Mouse (Mus musculus) lung, embryonic 14.5 days (tissue): Measurements from ENCODE around the gene Sox6. TPM values are rescaled to one million over a fixed set of nuclear protein-coding genes. Genes with fewer than 3 reads are reported as not detected.

Source experiments
- ATAC-seq: fragments of 200-750 bp; cut with Nextera tagmentation; 2 replicates; pipeline ENCODE4 v1.8.0; 2017; ENCODE audit warnings: mild to moderate bottlenecking, moderate TSS enrichment, moderate library complexity; ENCODE audit not compliant: insufficient read depth
- DNase-seq: peaks from one replicate; pipeline ENCODE4 v3.0.0-alpha.2; 2015
- H3K27ac ChIP-seq: fragments of 300-500 bp; sonication (generic); 2 replicates; pipeline ENCODE4 v1.5.1; 2014; ENCODE audit warnings: low read depth, mild to moderate bottlenecking, moderate library complexity
- H3K27me3 ChIP-seq: fragments of 300-500 bp; sonication (generic); 2 replicates; pipeline ENCODE4 v1.6.1; 2014; ENCODE audit warnings: low read length, control low read depth; ENCODE audit not compliant: insufficient read depth
- H3K36me3 ChIP-seq: fragments of 300-500 bp; sonication (generic); 2 replicates; pipeline ENCODE4 v1.6.1; 2014; ENCODE audit warnings: control low read depth; ENCODE audit not compliant: insufficient read depth
- H3K4me1 ChIP-seq: fragments of 300-500 bp; sonication (generic); 2 replicates; pipeline ENCODE4 v1.6.1; 2014; ENCODE audit warnings: antibody characterized with exemption, control low read depth; ENCODE audit not compliant: insufficient read depth
- H3K4me2 ChIP-seq: fragments of 300-500 bp; sonication (generic); 2 replicates; pipeline ENCODE4 v1.6.1; 2014; ENCODE audit warnings: mild to moderate bottlenecking
- H3K4me3 ChIP-seq: fragments of 300-500 bp; sonication (generic); 2 replicates; pipeline ENCODE4 v1.5.1; 2014; ENCODE audit warnings: low read depth, low read length
- H3K9ac ChIP-seq: fragments of 300-500 bp; sonication (generic); 2 replicates; pipeline ENCODE4 v1.6.1; 2014
- H3K9me3 ChIP-seq: fragments of 300-500 bp; sonication (generic); 2 replicates; pipeline ENCODE4 v1.6.1; 2016; ENCODE audit warnings: low read depth, low read length, control low read depth
- CTCF ChIP-seq: IDR thresholded peaks from 2 replicates; pipeline ENCODE4 v1.5.1; 2016; ENCODE audit warnings: antibody characterized with exemption, low read depth
- WGBS: fragments of 180-500 bp; shearing (Covaris S2); extraction: QIAGEN DNeasy Blood & Tissue Kit; methylation state at CpG from one replicate; pipeline ENCODE4 v1.1.7; 2014; 5-methylcytosine and 5-hydroxymethylcytosine counted together
- polyA plus RNA-seq: library from polyadenylated mRNA; unstranded; fragments of >200 nt; fragmentation: Nextera tagmentation; extraction: Ambion mirVana; gene quantifications from 2 replicates; pipeline ENCODE4 v1.2.1, GENCODE M21; 2014

Sox6 gene
- polyA plus RNA-seq, 1 experiment from 2014 or later, result 22.0 TPM

DNA sequence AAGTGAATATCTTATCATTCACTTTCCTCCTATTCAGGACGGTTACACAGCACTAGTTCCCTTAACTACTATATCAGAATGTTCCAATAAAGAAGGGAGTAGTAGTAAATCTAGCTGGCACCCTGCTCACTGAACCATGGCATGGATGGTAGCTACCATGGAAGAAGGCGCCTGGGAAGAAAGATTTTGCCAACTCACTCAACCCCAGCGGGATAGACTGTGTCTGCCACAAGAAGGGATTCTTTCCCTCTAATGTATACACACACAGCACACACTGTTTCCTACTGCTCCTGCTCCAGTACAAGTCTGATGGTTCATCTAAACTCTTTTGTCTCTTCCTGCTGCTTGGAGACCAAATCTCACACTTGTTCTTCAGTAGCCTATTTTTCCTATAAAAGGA, 147.1 kb downstream of the Sox6 start:
- no peaks in the 10 kb centered on the region for H3K9me3 ChIP-seq
- no peak overlapping the region for H3K27ac ChIP-seq
- no peak for ATAC-seq
- H3K4me1 ChIP-seq, result no peaks in the 10 kb centered on the region
- no peak overlapping the region for H3K4me3 ChIP-seq
- H3K4me2 ChIP-seq, result no peak overlapping the region
- H3K9ac ChIP-seq, result no peak overlapping the region
- no peaks in the 10 kb centered on the region for H3K36me3 ChIP-seq
- 79% methylated on average over 3 of the region's 3 CpGs for WGBS
- H3K27me3 ChIP-seq, result no peaks in the 10 kb centered on the region
- no peak for TF ChIP-seq CTCF
- no peak for DNase-seq

DNA sequence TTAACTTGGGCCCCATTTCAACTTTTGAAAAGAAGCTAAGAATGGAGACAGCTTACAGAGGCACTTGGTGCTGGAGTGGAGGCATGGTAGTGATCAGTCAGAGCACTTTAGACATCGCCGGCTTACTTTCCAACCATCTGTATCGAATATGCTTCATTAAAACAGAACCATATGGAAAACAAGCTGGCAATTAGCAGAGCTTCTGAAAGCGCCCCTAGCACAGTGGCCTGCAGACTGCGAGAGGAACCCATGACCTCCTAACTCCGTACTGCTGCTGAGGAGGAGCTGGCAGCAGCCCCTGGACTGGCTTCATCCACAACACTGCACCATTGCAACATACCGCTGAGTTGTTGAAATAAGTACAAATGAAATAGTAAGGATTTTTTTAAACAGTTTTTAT, 148.7 kb downstream of the Sox6 start:
- no peaks in the 10 kb centered on the region for H3K9me3 ChIP-seq
- H3K4me1 ChIP-seq, result no peaks in the 10 kb centered on the region
- H3K36me3 ChIP-seq, result no peaks in the 10 kb centered on the region
- H3K4me2 ChIP-seq, result no peak overlapping the region
- DNase-seq (no peak), ATAC-seq (no peak)
- 81% methylated on average over 7 of the region's 7 CpGs for WGBS
- no peaks in the 10 kb centered on the region for H3K27me3 ChIP-seq
- no peak overlapping the region for H3K9ac ChIP-seq
- H3K4me3 ChIP-seq, result no peak overlapping the region
- no peak for TF ChIP-seq CTCF
- no peak overlapping the region for H3K27ac ChIP-seq

DNA sequence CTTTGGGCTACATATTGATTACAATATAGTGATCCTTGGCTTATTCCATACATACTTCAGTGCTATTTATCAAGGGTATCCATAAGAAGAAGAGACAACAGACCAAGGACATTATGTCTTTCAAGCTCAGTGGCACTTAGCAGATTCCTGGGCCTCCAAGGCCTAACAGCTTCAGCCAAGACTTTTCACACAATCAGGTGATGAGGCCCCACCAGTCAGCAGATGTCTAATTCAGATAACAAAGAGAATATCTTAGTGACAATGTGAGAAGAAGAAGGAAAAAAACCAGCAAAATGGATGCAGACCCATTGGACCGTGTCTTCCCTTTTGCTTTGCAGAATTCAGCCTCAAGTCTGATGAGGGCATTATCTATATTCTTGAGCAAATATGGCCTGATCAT, 150.0 kb downstream of the Sox6 start:
- Histone ChIP-seq H3K9me3 (no peaks in the 10 kb centered on the region), H3K27ac (no peak overlapping the region), H3K9ac (no peak overlapping the region), H3K4me1 (no peaks in the 10 kb centered on the region), H3K4me3 (no peak overlapping the region), H3K36me3 (no peaks in the 10 kb centered on the region), H3K4me2 (no peak overlapping the region), H3K27me3 (no peaks in the 10 kb centered on the region)
- TF ChIP-seq CTCF, result no peak
- ATAC-seq (no peak), DNase-seq (no peak)
- 97% methylated on average over 1 of the region's 1 CpGs for WGBS

DNA sequence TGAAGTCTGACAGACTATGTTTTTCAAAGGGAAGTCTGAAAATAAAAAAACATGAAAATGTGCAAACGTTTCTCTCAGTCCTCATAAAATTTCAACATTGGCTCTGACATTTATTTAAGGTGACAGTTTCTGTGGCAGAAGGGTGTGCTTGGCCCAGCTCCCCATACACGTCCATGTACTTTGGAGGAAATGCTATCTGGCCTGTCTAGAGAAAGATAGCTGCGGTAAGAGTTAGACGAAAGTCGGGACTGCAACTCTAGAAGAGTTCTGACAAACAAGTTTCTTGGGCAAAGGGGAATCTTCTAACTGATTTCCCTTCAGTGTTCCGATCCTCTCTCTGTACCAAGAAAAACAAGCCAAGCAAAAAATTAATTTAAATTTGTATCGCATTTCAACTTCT, 150.5 kb downstream of the Sox6 start:
- DNase-seq, result no peak

DNA sequence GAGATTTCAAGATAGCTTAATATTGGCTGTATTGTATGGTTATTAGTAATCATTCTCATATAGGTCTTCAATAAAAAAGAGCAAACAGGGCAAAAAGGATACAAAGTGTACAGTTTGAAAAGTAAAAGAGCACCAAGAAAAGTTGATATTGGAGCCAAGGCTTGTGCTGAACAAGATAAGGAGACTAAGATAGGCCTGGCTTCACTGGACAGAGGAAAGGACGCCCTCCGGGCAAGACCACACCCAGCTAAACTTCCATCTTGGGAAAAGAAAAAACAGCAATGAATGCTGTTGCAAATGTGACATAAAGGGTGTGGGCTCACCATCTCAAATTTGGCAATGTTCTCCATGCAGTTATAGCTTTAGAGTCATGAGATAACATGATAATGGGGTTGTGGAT, 165.7 kb downstream of the Sox6 start:
- no peak for TF ChIP-seq CTCF
- Histone ChIP-seq H3K9ac (no peak overlapping the region), H3K27me3 (no peaks in the 10 kb centered on the region), H3K4me2 (no peak overlapping the region), H3K36me3 (no peaks in the 10 kb centered on the region), H3K27ac (no peak overlapping the region), H3K4me3 (no peak overlapping the region), H3K4me1 (no peaks in the 10 kb centered on the region), H3K9me3 (no peaks in the 10 kb centered on the region)
- ATAC-seq (no peak), DNase-seq (no peak)
- 80% methylated on average over 2 of the region's 2 CpGs for WGBS

More for the DNA sequence above, 150.5 kb downstream of the Sox6 start:
- WGBS, result 73% methylated on average over 7 of the region's 7 CpGs
- TF ChIP-seq CTCF, result no peak
- no peak overlapping the region for H3K4me2 ChIP-seq
- no peak for ATAC-seq
- H3K9me3 ChIP-seq, result no peaks in the 10 kb centered on the region
- H3K4me1 ChIP-seq, result no peaks in the 10 kb centered on the region
- no peak overlapping the region for H3K4me3 ChIP-seq
- H3K27ac ChIP-seq, result no peak overlapping the region
- H3K27me3 ChIP-seq, result no peaks in the 10 kb centered on the region
- H3K9ac ChIP-seq, result no peak overlapping the region
- H3K36me3 ChIP-seq, result no peaks in the 10 kb centered on the region

DNA sequence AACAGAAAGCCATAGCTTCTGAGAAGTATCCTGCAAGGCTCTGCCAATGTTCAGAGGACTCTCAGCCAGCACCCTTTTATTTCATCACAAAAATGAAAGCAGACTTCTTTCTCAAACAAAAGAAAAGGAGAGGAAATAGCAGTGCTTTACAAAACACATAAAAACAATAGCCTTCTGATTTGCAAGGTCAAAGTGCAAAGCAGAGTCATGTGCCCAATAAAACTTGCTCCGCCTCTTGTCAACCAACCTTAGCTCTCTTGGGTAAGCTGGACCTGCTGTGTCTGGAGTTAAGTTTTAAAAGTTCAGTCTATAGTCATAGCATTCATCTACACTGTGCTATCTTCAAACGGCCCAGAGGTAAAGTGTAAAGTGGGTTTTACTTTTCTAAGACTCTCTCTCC, 170.1 kb downstream of the Sox6 start:
- Histone ChIP-seq H3K27ac (peak overlapping the region; percentile 46; the same call in 1 of the 2 replicates), H3K4me2 (no peak overlapping the region), H3K27me3 (no peaks in the 10 kb centered on the region), H3K4me3 (no peak overlapping the region), H3K36me3 (no peaks in the 10 kb centered on the region), H3K4me1 (peaks cover 10% of the 10 kb centered on the region; the same call in 1 of the 2 replicates), H3K9me3 (no peaks in the 10 kb centered on the region), H3K9ac (no peak overlapping the region)
- TF ChIP-seq CTCF, result no peak
- DNase-seq (no peak), ATAC-seq (no peak)
- WGBS, result 79% methylated on average over 2 of the region's 2 CpGs

DNA sequence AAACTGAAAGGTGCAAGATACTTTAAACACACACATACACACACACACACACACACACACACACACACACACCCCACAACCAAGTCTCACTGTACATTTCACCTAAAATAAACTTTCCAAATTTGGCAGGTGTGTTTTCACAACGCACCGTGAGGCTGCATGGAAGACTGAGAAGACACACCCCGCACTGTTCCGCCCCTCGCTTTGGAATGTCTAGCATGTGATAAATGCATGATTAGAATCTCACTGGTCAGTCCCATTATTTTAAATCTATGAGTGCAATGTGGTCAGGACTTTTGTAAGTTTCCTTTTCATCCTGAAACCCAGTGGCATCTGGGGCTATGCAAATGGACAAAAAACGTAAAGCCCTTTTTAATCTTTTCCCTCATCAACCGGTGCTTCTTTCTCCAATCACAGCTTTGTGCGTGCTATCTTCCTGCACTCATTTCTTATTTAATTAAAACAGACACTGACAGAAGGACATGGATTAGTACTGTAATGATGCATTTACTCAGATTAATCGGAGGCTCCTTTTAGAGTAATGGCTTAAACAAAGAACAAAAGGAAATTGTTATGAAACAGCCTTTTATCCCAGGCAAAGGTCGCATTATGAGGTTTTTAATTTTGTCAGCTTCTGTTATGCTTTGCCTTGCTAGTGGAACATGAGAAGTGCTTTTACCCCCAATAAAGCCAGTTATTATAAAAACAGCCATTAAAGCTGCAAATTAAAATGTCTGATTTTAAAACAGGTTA, 170.9 kb downstream of the Sox6 start:
- no peak for TF ChIP-seq CTCF
- peaks cover 10% of the 10 kb centered on the region; the same call in 1 of the 2 replicates for H3K4me1 ChIP-seq
- H3K4me3 ChIP-seq, result no peak overlapping the region
- no peaks in the 10 kb centered on the region for H3K27me3 ChIP-seq
- no peaks in the 10 kb centered on the region for H3K36me3 ChIP-seq
- ATAC-seq, result no peak
- no peaks in the 10 kb centered on the region for H3K9me3 ChIP-seq
- H3K9ac ChIP-seq, result no peak overlapping the region
- peak overlapping the region; percentile 46; the same call in 1 of the 2 replicates for H3K27ac ChIP-seq
- peak; percentile 28 for DNase-seq
- 36% methylated on average over 10 of the region's 10 CpGs for WGBS
- H3K4me2 ChIP-seq, result peak overlapping the region; percentile 2; the same call in 1 of the 2 replicates
